In the genomic region with DNA sequence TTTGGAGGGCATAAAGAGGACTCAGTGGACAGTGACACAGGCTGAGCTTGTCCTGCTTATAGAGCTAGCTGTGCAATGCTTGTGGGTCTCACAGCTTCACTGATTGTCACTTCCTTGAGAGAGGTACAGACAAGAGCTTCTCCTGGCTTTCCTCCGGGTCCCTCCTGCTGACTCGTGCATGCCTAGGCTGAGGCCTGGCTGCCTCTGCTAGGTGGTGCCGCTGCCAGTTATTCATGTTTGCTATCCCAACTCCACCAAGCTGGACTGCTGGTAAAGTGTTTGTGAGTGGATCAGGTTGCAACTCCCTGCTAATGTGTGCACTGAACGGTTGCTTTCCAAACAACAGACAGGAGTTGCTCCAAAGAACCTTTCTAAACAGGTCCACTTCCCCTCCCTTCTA, we compare ENCODE assay signal across 35 mouse cellular contexts. TPM values are rescaled to one million over a fixed set of nuclear protein-coding genes. Genes with fewer than 3 reads are reported as not detected.
"Had no signal": no experiment of that assay in that cellular context is flagged by ENCODE, and none has a peak within 500 bp of the region (broad histone marks: within the 10 kb centered on the region; RNA-seq: fewer than 3 reads in every experiment).

No protein-coding gene starts in this region.

- ATAC-seq: hindbrain, embryonic 16.5 days; hindbrain, postnatal 0 days; inflammation-experienced regulatory T-cells, adult 6 months; intestine, embryonic 15.5 days; intestine, embryonic 16.5 days; intestine, postnatal 0 days had no signal

- H3K9me3 ChIP-seq: heart, embryonic 10.5 days; heart, embryonic 12.5 days; heart, embryonic 13.5 days; heart, embryonic 15.5 days; hindbrain, embryonic 10.5 days; hindbrain, embryonic 12.5 days; hindbrain, embryonic 13.5 days; hindbrain, embryonic 15.5 days; intestine, embryonic 15.5 days; kidney, embryonic 15.5 days had no signal

- H3K27me3 ChIP-seq: heart, embryonic 12.5 days; heart, embryonic 13.5 days; heart, embryonic 15.5 days; hindbrain, embryonic 12.5 days; hindbrain, embryonic 13.5 days; hindbrain, embryonic 15.5 days; intestine, embryonic 15.5 days; kidney, embryonic 15.5 days had no signal

- H3K36me3 ChIP-seq: heart, embryonic 10.5 days; heart, embryonic 12.5 days; heart, embryonic 13.5 days; heart, embryonic 15.5 days; hindbrain, embryonic 10.5 days; hindbrain, embryonic 12.5 days; hindbrain, embryonic 13.5 days; hindbrain, embryonic 15.5 days; intestine, embryonic 15.5 days; kidney, embryonic 15.5 days had no signal

- H3K4me1 ChIP-seq: heart, embryonic 10.5 days; heart, embryonic 13.5 days; heart, embryonic 15.5 days; hindbrain, embryonic 13.5 days; intestine, embryonic 15.5 days had no signal

- H3K4me2 ChIP-seq: heart, embryonic 11.5 days; heart, embryonic 12.5 days; heart, embryonic 13.5 days; heart, embryonic 15.5 days; hindbrain, embryonic 12.5 days; hindbrain, embryonic 13.5 days; hindbrain, embryonic 14.5 days; hindbrain, embryonic 15.5 days; intestine, embryonic 15.5 days; kidney, embryonic 15.5 days had no signal

- H3K9ac ChIP-seq: heart, embryonic 12.5 days; heart, embryonic 13.5 days; heart, embryonic 15.5 days; hindbrain, embryonic 12.5 days; hindbrain, embryonic 13.5 days; hindbrain, embryonic 14.5 days; hindbrain, embryonic 15.5 days; intestine, embryonic 15.5 days; kidney, embryonic 15.5 days had no signal

- DNase-seq: heart, postnatal 10 days; heart, postnatal 36 days; heart, postnatal 4 days; kidney, adult 11 months; kidney, adult 18-20 months; kidney, adult 2 months; kidney, adult 8-10 months; kidney, adult 9 months; kidney, postnatal 10 days; kidney, postnatal 14 days; kidney, postnatal 25 days; kidney, postnatal 36 days; kidney, postnatal 4 days; layer of hippocampus, adult 9-11 months; layer of hippocampus, postnatal 36 days had no signal

- H3K4me3 ChIP-seq: heart, embryonic 10.5 days; heart, embryonic 12.5 days; heart, embryonic 13.5 days; heart, embryonic 15.5 days; hindbrain, embryonic 10.5 days; hindbrain, embryonic 12.5 days; hindbrain, embryonic 13.5 days; hindbrain, embryonic 15.5 days; intestine, embryonic 15.5 days; kidney, embryonic 15.5 days; layer of hippocampus, adult 2 months; left cerebral cortex, adult 2 months had no signal

- H3K27ac ChIP-seq: heart, embryonic 10.5 days; heart, embryonic 13.5 days; heart, embryonic 15.5 days; hindbrain, embryonic 10.5 days; hindbrain, embryonic 12.5 days; hindbrain, embryonic 13.5 days; hindbrain, embryonic 14.5 days; hindbrain, embryonic 15.5 days; hindbrain, postnatal 0 days; intestine, embryonic 15.5 days; kidney, embryonic 15.5 days; kidney, postnatal 0 days; layer of hippocampus, adult 2 months; left cerebral cortex, adult 2 months had no signal

RNA-seq across cellular contexts. Expression of gene Nectin3, which starts 5.7 kb away (rescaled TPM):
- polyA plus RNA-seq: inflammation-experienced regulatory T-cells, adult 6 months had no signal
